Mouse (Mus musculus): ENCODE data around the gene Ide.

GRCm38 (mm10) chr19:37304866-37305265 is 32.8 kb downstream of the Ide start:
- TF ChIP-seq POLR2A (IDR thresholded peaks at IDR 0.05; ENCODE audit: extremely low read depth, insufficient read depth, low read length): no peak
- TF ChIP-seq CTCF (IDR thresholded peaks at IDR 0.05; ENCODE audit: extremely low read depth, insufficient read depth, low read length): no peak

Measured in cortical plate, adult 2 months (tissue).